Mouse (Mus musculus) T-helper 17 cell (primary cell): ENCODE measurements around the gene Ttc28.

Experiments
- in situ Hi-C, 2 experiments: fragments of 300-600 bp; cut with MboI, MseI; formaldehyde crosslinking; loops; 1 replicate in 1 of 2; 2 replicates in 1 of 2; pipeline ENCODE4 v1.15.1; 2025; ENCODE audit warnings: high pct_unique_total_duplicates in 2 of 2

Gene Ttc28

GRCm38 (mm10) chr5:111046841-111047476 lies 167.4 kb downstream of the Ttc28 start:
- in situ Hi-C loops = no loop called here

- in situ Hi-C loops = no loop called here
Observed at GRCm38 (mm10) chr5:111048036-111048435, 168.4 kb downstream of the Ttc28 start.

GRCm38 (mm10) chr5:111049584-111049983 lies 170.0 kb downstream of the Ttc28 start:
- in situ Hi-C loops = no loop called here

- in situ Hi-C loops = no loop called here
Observed at GRCm38 (mm10) chr5:111050135-111050534, 170.5 kb downstream of the Ttc28 start.

GRCm38 (mm10) chr5:111054380-111054779 lies 174.8 kb downstream of the Ttc28 start:
- in situ Hi-C loops = no loop called here

- in situ Hi-C loops = no loop called here
Observed at GRCm38 (mm10) chr5:111054848-111055428, 175.3 kb downstream of the Ttc28 start.

GRCm38 (mm10) chr5:111055507-111055906 lies 175.9 kb downstream of the Ttc28 start:
- in situ Hi-C loops = no loop called here

- in situ Hi-C loops = no loop called here
Observed at GRCm38 (mm10) chr5:111057084-111057483, 177.5 kb downstream of the Ttc28 start.

- in situ Hi-C loops = no loop called here
Observed at GRCm38 (mm10) chr5:111058401-111059139, 179.0 kb downstream of the Ttc28 start.

- in situ Hi-C loops = no loop called here
Observed at GRCm38 (mm10) chr5:111059140-111059921, 179.7 kb downstream of the Ttc28 start.

- in situ Hi-C loops = no loop called here
Observed at GRCm38 (mm10) chr5:111060246-111060745, 180.7 kb downstream of the Ttc28 start.

- in situ Hi-C loops = no loop called here
Observed at GRCm38 (mm10) chr5:111063155-111063554, 183.6 kb downstream of the Ttc28 start.

- in situ Hi-C loops = no loop called here
Observed at GRCm38 (mm10) chr5:111063991-111064390, 184.4 kb downstream of the Ttc28 start.

GRCm38 (mm10) chr5:111065770-111066169 lies 186.2 kb downstream of the Ttc28 start:
- in situ Hi-C loops = no loop called here

GRCm38 (mm10) chr5:111069503-111069902 lies 189.9 kb downstream of the Ttc28 start:
- in situ Hi-C loops = no loop called here

GRCm38 (mm10) chr5:111069931-111070330 lies 190.3 kb downstream of the Ttc28 start:
- in situ Hi-C loops = no loop called here

GRCm38 (mm10) chr5:111070361-111070760 lies 190.8 kb downstream of the Ttc28 start:
- in situ Hi-C loops = no loop called here

GRCm38 (mm10) chr5:111073316-111073736 lies 193.7 kb downstream of the Ttc28 start:
- in situ Hi-C loops = no loop called here

GRCm38 (mm10) chr5:111074050-111074449 lies 194.4 kb downstream of the Ttc28 start:
- in situ Hi-C loops = no loop called here

- in situ Hi-C loops = no loop called here
Observed at GRCm38 (mm10) chr5:111075841-111076240, 196.2 kb downstream of the Ttc28 start.

GRCm38 (mm10) chr5:111077261-111077660 lies 197.7 kb downstream of the Ttc28 start:
- in situ Hi-C loops = no loop called here

GRCm38 (mm10) chr5:111080601-111081000 lies 201.0 kb downstream of the Ttc28 start:
- in situ Hi-C loops = no loop called here
